ENCODE assay signal across 10 mouse cellular contexts in the genomic region with DNA sequence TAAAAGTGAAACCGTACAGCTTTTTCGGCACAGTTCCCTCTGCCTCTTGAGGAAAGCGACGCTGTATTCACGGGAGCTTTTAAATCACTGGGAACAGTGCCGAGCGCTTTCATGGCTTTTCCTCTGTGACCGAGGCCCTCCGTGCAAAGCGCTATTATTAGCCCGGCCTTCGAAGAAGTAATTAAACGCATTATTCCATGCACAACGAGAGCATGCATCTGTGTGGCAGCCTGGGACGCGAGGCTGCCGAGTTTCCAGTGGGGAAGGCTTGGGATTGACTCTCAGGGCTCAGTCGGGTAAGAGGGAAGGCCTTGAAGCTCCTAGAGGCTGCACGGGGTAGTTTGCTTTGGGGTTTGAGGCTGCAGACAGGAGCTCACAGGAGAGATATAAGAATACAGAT. TPM values are rescaled to one million over a fixed set of nuclear protein-coding genes. Genes with fewer than 3 reads are reported as not detected.
DNase-seq lines count a peak whose midpoint lies in the region; ATAC-seq and TF ChIP-seq lines count a peak whose summit lies in the region.
"Had no signal": no experiment of that assay in that cellular context is flagged by ENCODE, and none has a peak within 500 bp of the region (broad histone marks: within the 10 kb centered on the region; RNA-seq: fewer than 3 reads in every experiment).

No protein-coding gene starts in this region.

- 56% methylated on average over 19 of the region's 19 CpGs for WGBS in kidney, postnatal 0 days
- WGBS in kidney, embryonic 16.5 days = 66% methylated on average over 19 of the region's 19 CpGs

- 0 out of 2 replicates have a peak overlapping the region, but pooled peaks have one; percentile 25 for H3K27ac ChIP-seq in kidney, postnatal 0 days
- H3K27ac ChIP-seq in kidney, embryonic 16.5 days (ENCODE audit: low read length) = no peak overlapping the region
- H3K27ac ChIP-seq: embryonic facial prominence, embryonic 10.5 days had no signal

- no peak for DNase-seq in kidney, postnatal 0 days (ENCODE audit: low spot score)
- peak; percentile 45 for DNase-seq in brain, embryonic 18.5 days (ENCODE audit: low read depth, low spot score)
- peak; percentile 10 to 14 for DNase-seq in frontal cortex, postnatal 25 days (ENCODE audit: low spot score in 2 of 2)
- peak; percentile 36 to 52 for DNase-seq in left cerebral cortex, postnatal 25 days (ENCODE audit: low spot score in 2 of 2)
- no peak for DNase-seq in urinary bladder, postnatal 14 days (ENCODE audit: low spot score)
- no peak for DNase-seq in lung, adult 18-20 months

- H3K9ac ChIP-seq in kidney, postnatal 0 days (ENCODE audit: low read depth, low read length) = no peak overlapping the region
- H3K9ac ChIP-seq in kidney, embryonic 16.5 days (replicated peaks; ENCODE audit: low read length) = no peak overlapping the region

- peak overlapping the region; percentile 31 for H3K4me2 ChIP-seq in kidney, postnatal 0 days (ENCODE audit: low read length)
- H3K4me2 ChIP-seq in kidney, embryonic 16.5 days (replicated peaks; ENCODE audit: low read depth, low read length) = no peak overlapping the region

- intact Hi-C loops in left cerebral cortex, postnatal 25 days (cut with DNase I) = no loop called here

- no peak for ATAC-seq in kidney, postnatal 0 days (replicated peaks; ENCODE audit: low FRiP score, low read depth)
- ATAC-seq in kidney, embryonic 16.5 days (ENCODE audit: low FRiP score, low TSS enrichment) = no peak
- ATAC-seq: intestine, postnatal 0 days; Patski had no signal

- H3K36me3 ChIP-seq in kidney, postnatal 0 days (ENCODE audit: insufficient read depth, low read length) = no peaks in the 10 kb centered on the region
- no peaks in the 10 kb centered on the region for H3K36me3 ChIP-seq in kidney, embryonic 16.5 days (ENCODE audit: insufficient read depth, low read length)
- H3K36me3 ChIP-seq: embryonic facial prominence, embryonic 10.5 days had no signal

- no peak overlapping the region for H3K4me3 ChIP-seq in kidney, postnatal 0 days (replicated peaks; ENCODE audit: low read depth, low read length)
- H3K4me3 ChIP-seq in kidney, embryonic 16.5 days (ENCODE audit: low read length) = no peak overlapping the region
- H3K4me3 ChIP-seq: embryonic facial prominence, embryonic 10.5 days had no signal

- no peak for TF ChIP-seq CTCF in kidney, postnatal 0 days (IDR thresholded peaks at IDR 0.05; ENCODE audit: low read depth)

- H3K4me1 ChIP-seq in kidney, postnatal 0 days (replicated peaks; ENCODE audit: insufficient read depth, low read length) = peaks cover 5% of the 10 kb centered on the region; the same call in 1 of the 2 replicates
- peaks cover 7% of the 10 kb centered on the region for H3K4me1 ChIP-seq in kidney, embryonic 16.5 days (ENCODE audit: insufficient read depth, low read length)

- H3K9me3 ChIP-seq in kidney, postnatal 0 days (replicated peaks; ENCODE audit: low read length) = 0 out of 2 replicates have a peak, but pooled peaks cover 3% of the 10 kb centered on the region
- H3K9me3 ChIP-seq in kidney, embryonic 16.5 days (ENCODE audit: low read length) = no peaks in the 10 kb centered on the region
- H3K9me3 ChIP-seq: embryonic facial prominence, embryonic 10.5 days had no signal

- no peaks in the 10 kb centered on the region for H3K27me3 ChIP-seq in kidney, postnatal 0 days (ENCODE audit: insufficient read depth, low read length)
- H3K27me3 ChIP-seq in kidney, embryonic 16.5 days (ENCODE audit: insufficient read depth, low read length) = no peaks in the 10 kb centered on the region
- H3K27me3 ChIP-seq: Patski had no signal

RNA-seq across cellular contexts. Expression of gene Ccdc167, which starts 43.1 kb away (rescaled TPM):
- 8.2 and 9.2 TPM in 2 replicates for polyA plus RNA-seq in kidney, postnatal 0 days (2015; fragmentation: Nextera tagmentation; extraction: Ambion mirVana)
- 12.5 and 13.7 TPM in 2 replicates for polyA plus RNA-seq in kidney, embryonic 16.5 days (2015; fragmentation: Nextera tagmentation; extraction: Ambion mirVana)
- 10 to 100 TPM; 16.2 to 16.9 TPM for total RNA-seq in left cerebral cortex, postnatal 25 days (2021)

Comparison
In these comparisons a context has a peak if more than half of its experiments do, and no peak if none do; other contexts are left out.
1. DNase-seq: peak in brain, embryonic 18.5 days (single experiment), frontal cortex, postnatal 25 days (2 of 2) and left cerebral cortex, postnatal 25 days (2 of 2); none in kidney, postnatal 0 days (single experiment), urinary bladder, postnatal 14 days (single experiment) and lung, adult 18-20 months (0 of 2).